Mouse (Mus musculus): ENCODE data around the gene Chl1. TPM values are rescaled to one million over a fixed set of nuclear protein-coding genes. Genes with fewer than 3 reads are reported as not detected.
A peak's percentile ranks its signal among the peaks of the same experiment; 100 is the strongest.

The Chl1 gene
- polyA plus RNA-seq, 1 experiment from 2014 or later = 0.97 TPM

DNA sequence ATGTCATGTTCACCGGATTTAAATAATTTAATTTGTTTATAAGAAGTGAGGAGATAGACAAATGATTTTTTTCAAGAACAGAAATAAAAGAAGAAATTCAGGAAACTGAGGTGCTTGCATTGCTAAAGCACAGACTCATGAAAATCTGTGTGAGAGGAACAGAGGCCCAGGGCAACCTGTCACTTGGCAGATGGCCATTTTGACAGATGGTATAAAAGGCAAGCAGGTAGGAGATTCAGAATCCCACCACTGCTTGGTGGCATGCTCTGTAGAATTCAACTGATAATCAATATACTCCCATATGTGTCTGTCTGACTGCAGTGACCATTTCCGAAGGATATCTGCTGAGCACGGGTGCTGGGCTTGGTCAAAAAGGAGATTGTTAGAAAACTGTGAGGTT lies 162.7 kb downstream of the Chl1 start:
- no peak overlapping the region for H3K9ac ChIP-seq (replicated peaks)
- no peak overlapping the region for H3K27ac ChIP-seq
- no peaks in the 10 kb centered on the region for H3K36me3 ChIP-seq
- H3K4me2 ChIP-seq = no peak overlapping the region
- H3K4me3 ChIP-seq (replicated peaks) = no peak overlapping the region
- 91% methylated on average over 3 of the region's 3 CpGs for WGBS
- no peak for ATAC-seq (ENCODE audit: insufficient number of reproducible peaks, insufficient read depth, low FRiP score, low TSS enrichment, low read depth)
- peaks cover 15% of the 10 kb centered on the region; the same call in 1 of the 2 replicates for H3K4me1 ChIP-seq (replicated peaks)
- no peaks in the 10 kb centered on the region for H3K9me3 ChIP-seq
- H3K27me3 ChIP-seq = no peaks in the 10 kb centered on the region; the same call in 1 of the 2 replicates

DNA sequence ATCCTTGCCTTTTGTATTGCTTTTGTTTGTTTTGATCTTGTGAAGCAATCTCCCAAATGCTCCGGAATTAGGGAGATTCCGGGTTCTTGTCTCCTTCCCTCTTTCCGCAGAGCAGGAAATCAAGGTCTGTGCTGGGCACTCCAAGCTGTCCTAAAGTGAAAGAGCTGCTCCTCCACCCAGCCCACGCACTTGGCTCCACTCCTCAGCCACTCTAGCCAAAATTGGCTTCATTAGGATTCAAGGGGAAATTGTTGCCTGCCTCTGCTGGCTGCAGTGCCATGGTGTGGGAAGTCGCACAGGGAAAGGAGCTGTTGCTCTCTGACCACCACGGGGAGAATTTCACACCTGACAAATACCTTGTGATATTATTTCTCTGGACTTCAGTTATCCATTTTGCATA lies 163.9 kb downstream of the Chl1 start:
- ATAC-seq (ENCODE audit: insufficient number of reproducible peaks, insufficient read depth, low FRiP score, low TSS enrichment, low read depth) = no peak

DNA sequence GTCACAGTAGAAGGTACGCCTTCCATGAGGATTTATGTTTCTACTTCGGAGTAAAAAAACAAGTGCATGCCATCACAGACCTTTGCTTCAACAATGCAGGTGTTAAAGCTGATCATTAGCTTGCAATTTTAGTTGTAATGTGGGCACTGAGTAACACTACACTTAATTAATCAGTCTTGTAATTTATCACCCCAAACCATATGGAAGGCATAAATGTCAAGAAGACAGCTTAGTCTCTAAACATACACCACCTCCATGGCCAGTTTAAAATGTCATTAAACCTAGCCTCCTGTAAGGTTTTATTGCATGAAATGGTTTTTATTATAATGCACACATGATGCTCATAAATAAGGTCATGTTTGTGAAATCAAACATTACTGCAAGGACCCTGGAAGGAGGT lies 164.8 kb downstream of the Chl1 start:
- peak; percentile 79 for ATAC-seq (ENCODE audit: insufficient number of reproducible peaks, insufficient read depth, low FRiP score, low TSS enrichment, low read depth)
- Histone ChIP-seq H3K27me3 (no peaks in the 10 kb centered on the region; the same call in 1 of the 2 replicates), H3K9me3 (no peaks in the 10 kb centered on the region), H3K36me3 (no peaks in the 10 kb centered on the region), H3K4me2 (no peak overlapping the region), H3K9ac (replicated peaks) (no peak overlapping the region), H3K27ac (no peak overlapping the region), H3K4me3 (replicated peaks) (no peak overlapping the region), H3K4me1 (replicated peaks) (peaks cover 15% of the 10 kb centered on the region; the same call in 1 of the 2 replicates)
- WGBS = 9% methylated on average over 2 of the region's 2 CpGs

More for the DNA sequence above, 163.9 kb downstream of the Chl1 start:
- 55% methylated on average over 6 of the region's 6 CpGs for WGBS
- peaks cover 15% of the 10 kb centered on the region; the same call in 1 of the 2 replicates for H3K4me1 ChIP-seq (replicated peaks)
- H3K36me3 ChIP-seq = no peaks in the 10 kb centered on the region
- H3K9me3 ChIP-seq = no peaks in the 10 kb centered on the region
- no peaks in the 10 kb centered on the region; the same call in 1 of the 2 replicates for H3K27me3 ChIP-seq
- no peak overlapping the region for H3K9ac ChIP-seq (replicated peaks)
- no peak overlapping the region for H3K4me3 ChIP-seq (replicated peaks)
- H3K4me2 ChIP-seq = no peak overlapping the region
- no peak overlapping the region for H3K27ac ChIP-seq

DNA sequence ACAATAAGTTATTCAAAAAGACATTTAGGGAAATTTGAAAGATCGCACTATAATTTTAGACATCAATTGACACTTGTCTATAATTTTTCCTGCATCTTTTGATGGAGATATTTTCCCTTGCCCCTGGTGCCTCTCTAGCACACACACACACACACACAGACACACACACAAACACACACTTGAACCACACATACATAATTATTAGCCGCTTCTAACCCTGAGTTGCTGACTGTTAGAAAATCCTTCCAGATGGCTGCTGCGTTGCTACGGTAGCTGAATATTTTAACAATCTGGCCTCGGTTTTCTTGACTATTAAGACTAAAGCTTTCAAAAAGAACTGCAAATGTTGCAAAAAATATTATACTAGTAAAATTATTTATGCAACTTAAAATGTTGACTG lies 166.3 kb downstream of the Chl1 start:
- 51% methylated on average over 5 of the region's 5 CpGs for WGBS
- no peak overlapping the region for H3K4me3 ChIP-seq (replicated peaks)
- H3K9me3 ChIP-seq = no peaks in the 10 kb centered on the region
- no peak overlapping the region for H3K9ac ChIP-seq (replicated peaks)
- no peak overlapping the region for H3K27ac ChIP-seq
- H3K4me1 ChIP-seq (replicated peaks) = peaks cover 15% of the 10 kb centered on the region; the same call in 1 of the 2 replicates
- H3K36me3 ChIP-seq = no peaks in the 10 kb centered on the region
- H3K27me3 ChIP-seq = no peaks in the 10 kb centered on the region; the same call in 1 of the 2 replicates
- no peak overlapping the region for H3K4me2 ChIP-seq
- no peak for ATAC-seq (ENCODE audit: insufficient number of reproducible peaks, insufficient read depth, low FRiP score, low TSS enrichment, low read depth)

DNA sequence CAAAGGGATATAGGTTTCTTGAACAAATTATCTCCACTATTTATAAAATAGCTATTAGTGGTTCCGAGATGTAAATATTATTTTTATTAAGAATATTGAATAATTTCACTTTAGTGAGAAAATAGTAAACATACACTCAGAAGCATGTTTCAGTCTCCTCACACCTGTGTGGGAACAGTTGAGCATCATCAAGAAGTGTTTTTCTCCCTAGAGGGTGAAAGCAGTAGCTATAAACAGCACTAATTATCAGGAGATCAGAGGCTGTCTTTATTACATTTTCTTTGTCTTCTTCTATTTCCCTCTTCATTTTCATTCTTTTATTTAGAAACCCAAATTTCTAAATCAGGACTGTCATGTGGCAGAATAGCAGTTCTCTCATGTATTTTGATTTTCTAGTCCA lies 166.7 kb downstream of the Chl1 start:
- Histone ChIP-seq H3K36me3 (no peaks in the 10 kb centered on the region), H3K4me3 (replicated peaks) (no peak overlapping the region), H3K27ac (no peak overlapping the region), H3K4me2 (no peak overlapping the region), H3K4me1 (replicated peaks) (peaks cover 15% of the 10 kb centered on the region; the same call in 1 of the 2 replicates), H3K9ac (replicated peaks) (no peak overlapping the region), H3K9me3 (no peaks in the 10 kb centered on the region), H3K27me3 (no peaks in the 10 kb centered on the region; the same call in 1 of the 2 replicates)
- WGBS = 85% methylated on average over 1 of the region's 1 CpGs
- no peak for ATAC-seq (ENCODE audit: insufficient number of reproducible peaks, insufficient read depth, low FRiP score, low TSS enrichment, low read depth)

DNA sequence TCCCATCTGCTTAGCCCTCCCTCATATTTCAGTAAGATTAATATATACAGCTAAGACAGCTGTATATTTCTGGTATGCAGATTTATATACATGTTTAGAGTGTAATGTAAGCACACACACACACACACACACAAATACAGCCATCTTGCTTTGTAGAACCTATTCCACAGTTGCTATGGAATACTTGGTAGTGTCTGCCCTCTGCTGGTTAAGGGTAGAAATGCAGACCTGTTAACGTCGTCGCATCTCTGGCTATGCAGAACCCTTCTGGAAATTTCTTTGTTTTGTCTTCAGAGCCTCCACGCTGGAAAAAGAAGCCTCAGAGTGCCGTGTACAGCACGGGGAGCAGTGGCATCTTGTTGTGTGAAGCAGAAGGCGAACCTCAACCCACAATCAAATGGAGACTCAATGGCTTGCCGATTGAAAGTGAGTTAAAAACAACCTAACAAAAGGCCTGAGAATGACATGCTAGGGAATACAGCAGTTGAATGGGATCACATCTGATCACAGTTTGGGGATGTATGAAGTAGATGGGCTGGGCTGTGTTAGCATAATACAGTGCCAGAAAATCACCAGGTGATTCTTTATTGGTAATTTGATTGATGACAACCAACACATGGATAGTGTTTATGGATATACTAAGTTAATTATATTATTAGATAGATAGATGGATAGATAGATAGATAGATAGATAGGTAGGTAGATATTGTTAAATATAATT lies 172.6 kb downstream of the Chl1 start:
- ATAC-seq (ENCODE audit: insufficient number of reproducible peaks, insufficient read depth, low FRiP score, low TSS enrichment, low read depth) = no peak
- 17% methylated on average over 8 of the region's 8 CpGs for WGBS
- Histone ChIP-seq H3K9me3 (no peaks in the 10 kb centered on the region), H3K9ac (replicated peaks) (no peak overlapping the region), H3K4me3 (replicated peaks) (no peak overlapping the region), H3K36me3 (no peaks in the 10 kb centered on the region), H3K27ac (no peak overlapping the region), H3K4me1 (replicated peaks) (no peaks in the 10 kb centered on the region), H3K27me3 (no peaks in the 10 kb centered on the region; the same call in 1 of the 2 replicates), H3K4me2 (no peak overlapping the region)

DNA sequence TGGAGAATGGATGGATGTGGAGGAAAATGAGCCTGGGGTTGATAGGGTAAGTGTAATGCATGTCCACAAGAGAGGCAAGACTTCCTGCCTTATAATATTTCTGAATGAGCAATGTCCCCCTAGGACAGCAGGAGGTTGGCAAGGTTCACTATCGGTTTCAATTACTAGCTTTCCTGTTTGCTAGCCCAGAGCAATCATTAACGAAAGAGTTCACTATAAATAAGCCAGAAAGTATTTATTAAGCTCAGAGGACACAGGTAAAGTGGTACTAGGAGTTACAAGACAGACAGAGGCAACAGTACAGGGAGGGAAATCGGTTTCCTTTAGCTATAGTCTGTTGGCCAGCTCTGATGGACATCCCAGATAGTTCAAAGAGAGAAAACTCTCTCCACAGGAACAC lies 182.1 kb downstream of the Chl1 start:
- Histone ChIP-seq H3K27me3 (no peaks in the 10 kb centered on the region), H3K4me1 (replicated peaks) (no peaks in the 10 kb centered on the region), H3K9me3 (no peaks in the 10 kb centered on the region), H3K4me3 (replicated peaks) (no peak overlapping the region), H3K27ac (no peak overlapping the region), H3K9ac (replicated peaks) (no peak overlapping the region), H3K4me2 (no peak overlapping the region), H3K36me3 (no peaks in the 10 kb centered on the region)
- no peak for ATAC-seq (ENCODE audit: insufficient number of reproducible peaks, insufficient read depth, low FRiP score, low TSS enrichment, low read depth)
- 29% methylated on average over 3 of the region's 3 CpGs for WGBS

DNA sequence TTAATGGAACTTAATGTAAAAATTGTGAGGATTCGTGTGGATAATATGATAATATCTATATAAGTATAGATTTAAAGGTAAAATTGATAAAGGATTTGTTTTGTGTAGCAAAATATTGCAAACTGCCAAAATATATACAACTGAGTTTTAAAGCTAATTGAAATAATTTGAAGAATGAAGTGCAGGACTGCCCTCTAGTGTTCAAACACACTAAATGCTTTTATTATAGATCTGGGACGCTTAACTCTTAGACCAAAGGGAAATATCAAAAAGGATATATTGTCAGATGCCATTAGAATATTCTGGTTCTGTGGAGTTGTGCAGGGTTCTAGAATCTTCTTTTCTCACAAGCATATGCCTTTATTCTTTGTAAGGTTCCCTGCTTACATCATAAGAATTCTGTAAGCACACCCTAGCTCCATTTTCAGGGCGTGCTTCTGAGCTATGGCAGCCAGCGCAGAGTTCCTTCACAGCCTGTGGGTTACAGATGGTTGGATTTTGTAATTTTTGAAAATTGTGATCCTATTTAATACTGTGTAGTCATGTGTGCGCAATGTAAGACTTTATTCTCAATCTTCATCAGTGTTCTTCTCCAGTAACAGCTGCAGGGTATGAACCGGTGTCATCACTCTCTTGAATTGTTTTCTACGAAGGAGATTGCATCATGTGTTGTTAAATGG lies 187.1 kb downstream of the Chl1 start:
- ATAC-seq (ENCODE audit: insufficient number of reproducible peaks, insufficient read depth, low FRiP score, low TSS enrichment, low read depth) = no peak
- no peak overlapping the region for H3K4me3 ChIP-seq (replicated peaks)
- H3K9ac ChIP-seq (replicated peaks) = no peak overlapping the region
- H3K36me3 ChIP-seq = no peaks in the 10 kb centered on the region
- H3K27me3 ChIP-seq = no peaks in the 10 kb centered on the region
- no peaks in the 10 kb centered on the region for H3K4me1 ChIP-seq (replicated peaks)
- no peak overlapping the region for H3K27ac ChIP-seq
- no peak overlapping the region for H3K4me2 ChIP-seq
- H3K9me3 ChIP-seq = no peaks in the 10 kb centered on the region
- WGBS = 64% methylated on average over 7 of the region's 7 CpGs

DNA sequence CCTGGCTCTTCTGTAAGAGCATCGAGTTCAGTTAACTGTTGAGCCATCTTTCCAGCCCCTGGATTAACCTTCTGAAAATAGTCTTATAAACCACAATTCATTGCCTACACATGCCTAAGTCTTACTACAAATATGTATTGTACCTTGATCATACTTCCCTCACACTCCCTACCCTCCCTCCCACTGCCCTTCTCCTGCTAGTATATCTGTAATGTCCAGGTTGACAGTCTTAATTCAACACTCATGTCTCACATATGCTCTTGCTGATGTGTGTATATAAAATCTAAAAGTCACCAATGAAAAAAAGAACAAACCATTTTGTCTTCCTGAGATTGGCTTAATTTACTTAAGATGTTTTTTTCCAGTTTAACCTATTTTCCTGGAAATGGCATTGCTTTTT lies 189.1 kb downstream of the Chl1 start:
- no peak overlapping the region for H3K9ac ChIP-seq (replicated peaks)
- WGBS = 81% methylated on average over 1 of the region's 1 CpGs
- H3K27me3 ChIP-seq = no peaks in the 10 kb centered on the region
- no peak overlapping the region for H3K4me3 ChIP-seq (replicated peaks)
- no peak for ATAC-seq (ENCODE audit: insufficient number of reproducible peaks, insufficient read depth, low FRiP score, low TSS enrichment, low read depth)
- no peak overlapping the region for H3K27ac ChIP-seq
- H3K36me3 ChIP-seq = no peaks in the 10 kb centered on the region
- no peak overlapping the region for H3K4me2 ChIP-seq
- no peaks in the 10 kb centered on the region for H3K4me1 ChIP-seq (replicated peaks)
- H3K9me3 ChIP-seq = no peaks in the 10 kb centered on the region

DNA sequence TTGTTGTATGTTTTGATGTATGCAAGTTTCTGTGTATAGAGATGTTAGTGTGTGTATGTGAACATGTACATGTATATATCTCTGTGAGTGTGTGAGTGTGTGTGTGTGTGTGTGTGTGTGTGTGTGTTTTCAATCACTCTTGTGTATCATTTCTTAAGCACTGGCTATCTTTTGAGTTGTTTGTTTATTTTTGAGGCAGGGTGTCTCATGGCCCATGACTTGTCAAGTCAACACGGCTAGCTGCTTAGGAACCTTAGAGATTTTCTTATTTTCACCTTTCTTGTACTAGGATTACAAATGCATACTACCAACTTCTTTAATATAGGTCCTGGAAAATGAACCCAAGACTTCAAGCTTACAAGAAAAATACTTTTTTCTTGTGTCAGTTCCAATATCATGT lies 189.5 kb downstream of the Chl1 start:
- 83% methylated on average over 1 of the region's 1 CpGs for WGBS
- Histone ChIP-seq H3K4me3 (replicated peaks) (no peak overlapping the region), H3K4me1 (replicated peaks) (no peaks in the 10 kb centered on the region), H3K27ac (no peak overlapping the region), H3K9ac (replicated peaks) (no peak overlapping the region), H3K27me3 (no peaks in the 10 kb centered on the region), H3K36me3 (no peaks in the 10 kb centered on the region), H3K9me3 (no peaks in the 10 kb centered on the region), H3K4me2 (no peak overlapping the region)
- ATAC-seq (ENCODE audit: insufficient number of reproducible peaks, insufficient read depth, low FRiP score, low TSS enrichment, low read depth) = no peak

DNA sequence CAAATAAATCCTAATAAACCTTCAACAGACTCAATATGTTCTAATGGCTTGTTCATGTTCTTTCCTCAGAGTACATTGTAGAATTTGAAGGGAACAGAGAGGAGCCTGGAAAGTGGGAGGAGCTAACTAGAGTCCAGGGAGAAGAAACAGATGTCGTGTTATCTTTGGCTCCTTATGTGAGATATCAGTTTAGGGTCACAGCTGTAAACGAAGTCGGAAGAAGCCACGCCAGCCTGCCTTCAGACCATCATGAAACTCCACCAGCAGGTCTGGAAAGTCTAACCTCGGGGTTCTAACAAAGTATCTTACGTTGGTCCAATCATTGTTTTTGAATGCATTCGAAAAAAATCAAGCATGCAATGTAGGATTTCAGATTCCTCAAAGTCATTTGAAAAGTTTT lies 189.9 kb downstream of the Chl1 start:
- 61% methylated on average over 7 of the region's 7 CpGs for WGBS
- no peak overlapping the region for H3K27ac ChIP-seq
- H3K4me1 ChIP-seq (replicated peaks) = no peaks in the 10 kb centered on the region
- no peak overlapping the region for H3K9ac ChIP-seq (replicated peaks)
- no peaks in the 10 kb centered on the region for H3K9me3 ChIP-seq
- no peak overlapping the region for H3K4me2 ChIP-seq
- no peaks in the 10 kb centered on the region for H3K36me3 ChIP-seq
- H3K27me3 ChIP-seq = no peaks in the 10 kb centered on the region
- no peak overlapping the region for H3K4me3 ChIP-seq (replicated peaks)
- no peak for ATAC-seq (ENCODE audit: insufficient number of reproducible peaks, insufficient read depth, low FRiP score, low TSS enrichment, low read depth)
